Mouse (Mus musculus): ENCODE results near the gene Cdkl3.

GRCm38 (mm10) chr11:52109421-52109820 is 105.4 kb downstream of the Cdkl3 start:
- TF ChIP-seq CTCF (conservative IDR thresholded peaks at IDR 0.05; ENCODE audit: insufficient read depth, insufficient read length, low read depth, low read length) (no peak), POLR2A (IDR thresholded peaks at IDR 0.05; ENCODE audit: low read depth, low read length) (no peak)

Data from kidney, adult 2 months (tissue).